Mouse (Mus musculus) testis, adult 2 months (tissue): ENCODE results near the gene Ccl19. TPM values are rescaled to one million over a fixed set of nuclear protein-coding genes. Genes with fewer than 3 reads are reported as not detected.
"Not testable (repeated sequence)": the region's sequence is repeated elsewhere in the genome, so short reads cannot be mapped to it uniquely, and the experiment has no call there.

ENCODE experiments used
- H3K27ac ChIP-seq: fragments of 200-500 bp; 2 replicates; pipeline ENCODE4 v1.5.1; 2012; ENCODE audit warnings: low read depth, low read length; ENCODE audit not compliant: control insufficient read depth, insufficient read depth
- H3K27me3 ChIP-seq: fragments of 200-500 bp; 2 replicates; pipeline ENCODE4 v1.6.1; 2012; ENCODE audit warnings: mild to moderate bottlenecking, low read length, moderate library complexity; ENCODE audit not compliant: control insufficient read depth, insufficient read depth
- H3K36me3 ChIP-seq: fragments of 200-500 bp; 2 replicates; pipeline ENCODE4 v1.6.1; 2012; ENCODE audit warnings: mild to moderate bottlenecking, low read length; ENCODE audit not compliant: control insufficient read depth, insufficient read depth
- H3K4me1 ChIP-seq: fragments of 200-500 bp; 2 replicates; pipeline ENCODE4 v1.6.1; 2012; ENCODE audit warnings: low read length; ENCODE audit not compliant: control insufficient read depth, insufficient read depth
- H3K4me3 ChIP-seq: fragments of 200-500 bp; 2 replicates; pipeline ENCODE4 v1.5.1; 2012; ENCODE audit warnings: low read depth, mild to moderate bottlenecking, low read length, moderate library complexity, mixed read lengths; ENCODE audit not compliant: control insufficient read depth
- polyA plus RNA-seq: library from polyadenylated mRNA; depleted of rRNA; stranded (reverse); fragments of >200 nt; gene quantifications from 2 replicates; pipeline ENCODE4 v1.2.3, GENCODE M21; 2012; rRNA removed

Gene Ccl19
- polyA plus RNA-seq, result 1.2 and 1.6 TPM in 2 replicates

GRCm38 (mm10) chr4:42756477-42756876 is at the start of gene Ccl19:
Gene Ccl19 (minus strand): TSS chr4:42756577.
- H3K4me3 ChIP-seq, H3K36me3 ChIP-seq, H3K27ac ChIP-seq, H3K4me1 ChIP-seq, H3K27me3 ChIP-seq: not testable (repeated sequence)

DNA sequence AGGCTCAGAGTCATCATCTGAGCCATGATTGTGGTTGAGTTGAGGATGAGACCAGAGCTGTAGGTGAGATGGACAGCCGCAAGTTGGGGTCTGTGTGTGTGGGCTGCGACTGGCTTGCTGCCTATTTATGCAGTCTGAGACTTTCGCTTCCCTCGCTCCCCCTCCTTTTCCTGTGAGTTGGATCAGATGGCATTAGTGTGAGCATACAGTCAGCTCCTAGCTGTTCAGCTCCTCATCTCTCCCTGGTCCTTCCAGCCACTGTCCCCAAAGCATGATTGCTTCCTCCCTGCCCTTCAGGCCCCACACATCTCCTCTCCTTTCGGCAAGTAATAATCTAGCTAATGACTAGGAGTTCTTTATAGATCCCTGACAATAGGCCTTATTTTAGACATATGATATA is 17.5 kb upstream of the Ccl19 start, which contains the start of gene Ccl21a:
TSS of gene Ccl21a (minus strand) at position 101 of the 400 bp plus-strand sequence.
- not testable (repeated sequence) for H3K27me3 ChIP-seq, H3K27ac ChIP-seq, H3K4me3 ChIP-seq, H3K36me3 ChIP-seq, H3K4me1 ChIP-seq

DNA sequence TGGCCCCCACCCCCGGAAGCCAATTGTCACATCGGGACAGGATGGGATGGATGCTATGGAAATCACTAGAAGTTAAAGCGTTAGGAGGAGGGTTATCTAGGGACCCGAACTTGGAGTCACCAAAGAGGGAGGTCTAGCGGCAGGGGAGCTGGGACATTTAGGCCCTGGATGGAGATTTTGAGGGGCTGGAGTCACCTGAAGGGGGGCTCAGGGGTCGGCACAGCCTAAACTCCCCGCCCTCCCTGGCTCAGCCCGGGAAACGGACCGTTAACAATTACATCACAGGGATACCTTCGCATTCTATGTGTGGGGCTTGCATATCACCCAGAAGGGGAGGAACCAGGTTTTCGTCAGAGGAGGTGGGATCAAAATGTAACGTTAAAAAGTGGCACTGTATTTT is 21.1 kb downstream of the Ccl19 start, which contains the start of gene 4930578G10Rik:
TSS of gene 4930578G10Rik (plus strand) at position 301 of the 400 bp plus-strand sequence.
- not testable (repeated sequence) for H3K36me3 ChIP-seq, H3K4me3 ChIP-seq, H3K27me3 ChIP-seq, H3K4me1 ChIP-seq, H3K27ac ChIP-seq

Other genes with a start within 250 kb of the Ccl19 start
- gene Fam205a2, start 228.4 kb downstream of the Ccl19 start, polyA plus RNA-seq, result not detected in 2 replicates
- gene Gm10591, start 144.4 kb downstream of the Ccl19 start, polyA plus RNA-seq, result not detected in 2 replicates
- 2.0 and 2.8 TPM in 2 replicates for gene Gm2564, start 126.9 kb downstream of the Ccl19 start, polyA plus RNA-seq
- gene Ccl27b, start 101.3 kb downstream of the Ccl19 start, polyA plus RNA-seq, result 4.1 and 4.5 TPM in 2 replicates
- 1.2 and 1.8 TPM in 2 replicates for gene Il11ra2, start 94.7 kb downstream of the Ccl19 start, polyA plus RNA-seq
- 13.8 and 14.9 TPM in 2 replicates for gene 4930578G10Rik, start 21.0 kb downstream of the Ccl19 start, polyA plus RNA-seq
- gene Ccl21a, start 17.4 kb upstream of the Ccl19 start, polyA plus RNA-seq, result 4.0 and 4.4 TPM in 2 replicates
- gene Fam205a1, start 97.3 kb upstream of the Ccl19 start, polyA plus RNA-seq, result 18.8 and 19.9 TPM in 2 replicates
- 0.07 and 0.20 TPM in 2 replicates for gene Gm12394, start 100.2 kb upstream of the Ccl19 start, polyA plus RNA-seq
- 209 and 240 TPM in 2 replicates for gene Fam205c, start 117.7 kb upstream of the Ccl19 start, polyA plus RNA-seq
- gene Phf24, start 160.1 kb upstream of the Ccl19 start, polyA plus RNA-seq, result 1.3 and 1.7 TPM in 2 replicates
- gene Dnajb5, start 193.2 kb upstream of the Ccl19 start, polyA plus RNA-seq, result 7.6 and 8.2 TPM in 2 replicates
- gene 1700022I11Rik, start 213.0 kb upstream of the Ccl19 start, polyA plus RNA-seq, result 22.4 and 23.7 TPM in 2 replicates
- gene Vcp, start 243.9 kb upstream of the Ccl19 start, polyA plus RNA-seq, result 78.0 and 85.5 TPM in 2 replicates